Mouse (Mus musculus): ENCODE data around the gene Rcan1.
"Not testable (repeated sequence)": the region's sequence is repeated elsewhere in the genome, so short reads cannot be mapped to it uniquely, and the experiment has no call there.

Rcan1 gene

GRCm38 (mm10) chr16:92428197-92428950, 42.3 kb downstream of the Rcan1 start:
- DNase-seq, result no peak

- DNase-seq, result no peak
These were observed 44.0 kb downstream of the Rcan1 start for GRCm38 (mm10) chr16:92426708-92427107.

- DNase-seq, result no peak
These were observed 44.8 kb downstream of the Rcan1 start for GRCm38 (mm10) chr16:92425875-92426274.

- DNase-seq, result no peak
These were observed 47.3 kb downstream of the Rcan1 start for GRCm38 (mm10) chr16:92423363-92423762.

- DNase-seq, result no peak
These were observed 48.0 kb downstream of the Rcan1 start for GRCm38 (mm10) chr16:92422435-92423362.

GRCm38 (mm10) chr16:92421147-92421934, 49.3 kb downstream of the Rcan1 start:
- DNase-seq, result no peak

GRCm38 (mm10) chr16:92420641-92421040, 50.0 kb downstream of the Rcan1 start:
- DNase-seq, result no peak

GRCm38 (mm10) chr16:92419099-92419498, 51.6 kb downstream of the Rcan1 start:
- DNase-seq, result no peak

GRCm38 (mm10) chr16:92417267-92417666, 53.4 kb downstream of the Rcan1 start:
- DNase-seq, result no peak

GRCm38 (mm10) chr16:92415702-92416118, 55.0 kb downstream of the Rcan1 start:
- DNase-seq, result no peak

- not testable (repeated sequence) for DNase-seq
These were observed 55.6 kb downstream of the Rcan1 start for GRCm38 (mm10) chr16:92415038-92415437.

- no peak for DNase-seq
These were observed 57.8 kb downstream of the Rcan1 start for GRCm38 (mm10) chr16:92412888-92413287.

- no peak for DNase-seq
These were observed 58.5 kb downstream of the Rcan1 start for GRCm38 (mm10) chr16:92411981-92412706.

- DNase-seq, result no peak
These were observed 60.3 kb downstream of the Rcan1 start for GRCm38 (mm10) chr16:92410344-92410743.

- no peak for DNase-seq
These were observed 62.8 kb downstream of the Rcan1 start for GRCm38 (mm10) chr16:92407883-92408282.

GRCm38 (mm10) chr16:92404141-92404540, 66.5 kb downstream of the Rcan1 start:
- no peak for DNase-seq

- DNase-seq, result no peak
These were observed 67.6 kb downstream of the Rcan1 start for GRCm38 (mm10) chr16:92403069-92403468.

GRCm38 (mm10) chr16:92402216-92402615, 68.5 kb downstream of the Rcan1 start:
- no peak for DNase-seq

GRCm38 (mm10) chr16:92401206-92401605, 69.5 kb downstream of the Rcan1 start:
- DNase-seq, result no peak

GRCm38 (mm10) chr16:92399490-92400458, 70.9 kb downstream of the Rcan1 start:
- peak; percentile 47 for DNase-seq

- no peak for DNase-seq
These were observed 72.0 kb downstream of the Rcan1 start for GRCm38 (mm10) chr16:92398574-92399118.

All from cerebellum, adult 11 months (tissue).